Mouse (Mus musculus) gonadal fat pad, adult 2 months (tissue): ENCODE results near the gene Scn8a. TPM values are rescaled to one million over a fixed set of nuclear protein-coding genes. Genes with fewer than 3 reads are reported as not detected.

Source experiments
- DNase-seq: peaks from one replicate; pipeline ENCODE4 v3.0.0-alpha.2; 2012; ENCODE audit warnings: low read depth
- polyA plus RNA-seq: library from polyadenylated mRNA; depleted of rRNA; stranded (reverse); fragments of >200 nt; gene quantifications from 2 replicates; pipeline ENCODE4 v1.2.3, GENCODE M21; 2012

Gene Scn8a
- polyA plus RNA-seq, 1 experiment = 1.6 TPM

DNA sequence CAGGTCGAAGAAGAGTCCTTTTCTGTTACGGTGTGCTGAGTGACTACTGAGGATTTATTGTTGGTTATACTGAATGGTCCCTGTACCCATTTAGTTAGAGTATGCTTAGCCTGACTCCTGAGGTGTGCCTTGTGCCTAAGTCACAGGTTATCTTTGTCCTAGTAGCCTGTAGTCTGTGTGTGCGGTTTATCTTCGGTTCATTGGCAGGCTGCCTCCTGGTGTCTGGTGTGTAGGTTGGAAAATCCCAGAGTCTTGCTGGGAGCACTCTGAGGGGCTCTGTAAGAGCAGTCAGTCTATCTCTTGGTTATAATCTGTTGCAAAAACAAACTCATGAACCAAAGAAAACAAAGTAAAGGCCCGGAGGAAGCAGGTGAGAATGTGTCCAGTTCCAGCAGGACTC, 11.7 kb downstream of the Scn8a start:
- no peak for DNase-seq

DNA sequence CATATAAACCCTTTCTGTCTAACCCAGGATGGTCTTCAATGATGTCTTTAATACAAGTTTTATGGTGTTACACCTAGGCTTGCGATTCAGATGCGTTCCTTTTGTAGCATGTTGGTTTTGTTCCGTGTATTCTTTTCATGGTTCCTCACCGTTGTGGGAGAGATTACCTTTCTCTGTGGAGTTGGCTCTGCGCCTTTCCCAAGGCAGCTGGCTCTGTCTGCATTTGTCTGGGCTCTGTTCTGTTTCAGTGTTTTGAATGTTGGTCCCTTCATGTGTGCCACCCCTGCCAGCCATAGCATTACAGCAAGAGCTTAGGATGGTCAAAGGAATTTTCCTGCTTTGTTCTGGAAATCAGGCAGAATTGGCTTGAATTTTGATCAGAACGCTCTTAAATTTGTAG, 14.8 kb downstream of the Scn8a start:
- DNase-seq = no peak

DNA sequence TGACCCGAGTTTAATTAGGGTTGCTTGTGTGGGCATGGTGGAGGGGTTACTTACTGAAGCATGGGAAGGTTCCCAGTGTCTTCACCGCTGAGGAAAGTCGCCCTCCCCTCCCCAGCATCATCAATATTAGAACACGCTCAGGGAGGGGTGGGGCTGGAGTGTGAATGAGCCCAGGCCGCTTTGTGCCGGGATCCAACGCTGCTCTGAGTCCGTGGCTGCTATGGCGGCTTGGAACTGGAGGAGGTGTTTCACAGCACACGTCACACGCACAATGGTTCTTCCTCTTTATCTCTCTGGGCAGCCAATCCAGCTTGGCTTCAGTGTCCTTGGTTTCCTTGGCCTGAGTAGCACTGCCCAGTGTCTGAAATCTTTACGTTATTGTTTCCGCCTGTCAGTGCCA, 22.3 kb downstream of the Scn8a start:
- DNase-seq = no peak

DNA sequence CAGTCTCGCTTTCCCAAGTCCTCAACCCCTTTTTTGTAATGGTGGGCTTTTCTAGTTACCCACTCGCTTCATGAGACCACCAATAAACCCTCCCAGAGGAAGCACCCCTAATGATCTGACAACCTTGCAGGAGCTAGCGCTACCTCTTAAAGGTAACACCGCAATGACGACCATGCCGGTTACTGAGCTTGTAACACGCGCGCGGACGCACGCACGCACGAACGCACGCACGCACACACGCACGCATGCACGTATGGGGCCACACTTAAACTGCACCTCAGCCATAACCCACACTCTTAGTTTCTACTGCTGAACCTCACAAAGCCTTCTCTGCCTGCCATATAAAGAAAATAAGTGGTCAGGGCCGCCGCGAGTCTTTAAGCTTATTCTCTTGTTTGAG, 26.8 kb downstream of the Scn8a start:
- no peak for DNase-seq

DNA sequence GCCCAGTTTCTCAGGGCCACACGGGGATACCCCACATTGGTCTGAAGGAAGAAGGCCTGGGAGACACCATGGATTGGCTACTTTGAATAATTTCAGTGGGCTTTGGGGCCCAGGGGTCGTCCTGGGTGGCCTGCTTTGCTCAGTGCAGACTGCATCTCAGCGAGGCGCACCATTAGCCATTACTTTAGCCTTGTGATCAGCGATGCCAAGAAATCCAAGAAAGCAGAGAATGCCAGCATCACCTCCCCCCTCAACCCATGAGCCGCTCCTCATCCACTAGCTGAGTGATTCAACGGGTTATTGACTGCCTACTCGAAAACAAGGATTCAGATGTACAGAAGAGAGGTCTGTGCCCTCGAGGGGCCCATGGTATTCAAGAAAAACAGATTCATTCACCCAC, 34.2 kb downstream of the Scn8a start:
- DNase-seq = no peak

DNA sequence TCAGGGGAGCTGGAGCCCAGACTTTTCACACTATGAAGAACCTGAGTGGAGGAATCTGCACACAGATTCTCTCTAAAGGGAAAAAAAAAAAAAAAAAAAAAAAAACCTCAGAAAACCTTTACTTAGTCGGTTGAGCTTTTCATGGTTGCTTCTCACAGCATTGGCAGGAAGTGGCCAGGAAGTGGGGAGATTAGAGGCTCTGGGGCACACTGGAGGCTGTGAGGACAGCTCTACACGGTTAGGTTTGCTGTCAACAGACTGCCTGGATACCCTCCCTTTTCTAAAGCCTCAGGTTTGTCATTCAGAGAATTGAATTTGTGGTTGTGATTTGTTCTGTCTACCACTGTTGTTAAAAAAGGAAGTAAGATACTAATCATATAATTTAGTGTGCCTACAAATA, 35.3 kb downstream of the Scn8a start:
- DNase-seq = no peak

DNA sequence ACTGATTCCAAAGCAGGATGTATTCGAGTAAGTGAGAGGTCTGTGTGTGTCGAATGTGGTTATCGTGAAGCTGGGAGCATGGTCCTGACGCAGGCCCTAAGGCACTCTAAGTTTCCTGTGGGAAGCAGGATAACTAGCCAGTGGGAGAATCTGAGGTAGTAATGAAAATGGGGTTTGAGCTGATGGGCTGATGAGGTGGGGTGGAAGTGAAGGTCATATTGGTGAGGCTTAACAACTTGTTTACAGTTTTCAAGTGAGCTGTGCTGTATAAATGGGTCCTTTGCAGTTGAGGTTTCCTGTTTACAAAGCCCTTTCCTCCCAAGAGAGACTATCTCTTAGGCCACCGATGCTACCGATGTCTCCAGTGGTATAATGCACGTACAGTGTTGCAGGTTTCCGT, 36.1 kb downstream of the Scn8a start:
- DNase-seq = no peak

DNA sequence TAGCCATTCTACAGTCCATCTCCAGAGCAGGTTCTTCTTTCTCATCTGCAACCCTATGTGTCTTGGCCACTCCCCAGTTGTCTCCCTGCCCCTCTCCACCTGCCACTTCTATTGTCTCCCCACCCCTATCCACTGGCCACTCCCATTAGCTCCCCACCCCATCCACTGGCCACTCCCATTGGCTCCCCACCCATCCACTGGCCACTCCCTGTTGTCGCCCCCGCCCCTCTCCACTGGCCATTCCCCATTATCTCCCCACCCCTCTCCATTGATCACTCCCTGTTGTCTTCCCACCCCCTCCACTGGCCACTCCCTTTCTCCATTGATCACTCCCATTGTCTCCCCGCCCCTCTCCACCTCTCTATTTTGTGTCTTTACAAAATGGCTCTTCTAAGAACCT, 39.2 kb downstream of the Scn8a start:
- DNase-seq = no peak

DNA sequence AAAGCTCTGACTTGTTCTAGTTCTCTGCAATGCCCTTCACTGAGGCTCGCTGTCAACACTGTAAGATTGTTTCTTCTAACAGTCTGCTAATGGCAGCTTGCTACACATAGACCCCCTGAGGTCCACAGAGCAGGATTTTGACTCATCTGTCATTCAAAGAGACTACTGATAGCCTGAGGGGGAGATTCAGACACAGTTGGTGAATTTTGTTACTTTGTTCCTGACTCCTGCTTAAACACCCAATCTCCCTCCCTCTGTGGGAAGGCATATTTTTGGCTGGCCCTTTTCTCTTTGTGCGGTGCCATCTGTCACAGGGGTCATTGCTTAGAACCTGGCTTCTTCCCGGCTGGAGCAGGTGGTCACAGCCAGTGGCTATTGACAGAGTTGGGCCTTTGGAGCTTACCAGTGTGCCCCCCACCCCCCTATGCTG, 40.1 kb downstream of the Scn8a start:
- no peak for DNase-seq

DNA sequence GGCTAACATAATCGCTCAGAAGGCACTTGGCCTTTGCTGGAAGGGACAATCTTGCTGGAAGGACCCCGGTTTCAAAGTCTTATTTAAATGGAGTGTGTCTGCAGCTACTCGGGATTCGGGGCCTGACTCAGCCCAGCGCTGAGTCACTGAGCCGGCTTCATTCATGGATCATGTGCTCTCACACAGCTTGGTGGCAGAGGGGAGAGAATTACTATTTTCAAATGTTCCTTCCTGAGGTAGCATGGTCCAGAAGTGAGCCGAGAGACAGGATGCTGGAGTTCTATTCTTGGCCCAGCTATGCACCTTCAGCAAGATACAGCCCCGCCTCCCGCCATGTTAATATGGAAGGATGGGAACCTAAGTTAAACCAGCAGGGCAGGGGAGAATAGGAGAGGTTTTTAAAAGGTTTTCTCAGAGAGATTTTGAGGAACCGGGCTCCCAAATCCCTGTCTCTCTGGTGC, 40.8 kb downstream of the Scn8a start:
- DNase-seq = no peak

DNA sequence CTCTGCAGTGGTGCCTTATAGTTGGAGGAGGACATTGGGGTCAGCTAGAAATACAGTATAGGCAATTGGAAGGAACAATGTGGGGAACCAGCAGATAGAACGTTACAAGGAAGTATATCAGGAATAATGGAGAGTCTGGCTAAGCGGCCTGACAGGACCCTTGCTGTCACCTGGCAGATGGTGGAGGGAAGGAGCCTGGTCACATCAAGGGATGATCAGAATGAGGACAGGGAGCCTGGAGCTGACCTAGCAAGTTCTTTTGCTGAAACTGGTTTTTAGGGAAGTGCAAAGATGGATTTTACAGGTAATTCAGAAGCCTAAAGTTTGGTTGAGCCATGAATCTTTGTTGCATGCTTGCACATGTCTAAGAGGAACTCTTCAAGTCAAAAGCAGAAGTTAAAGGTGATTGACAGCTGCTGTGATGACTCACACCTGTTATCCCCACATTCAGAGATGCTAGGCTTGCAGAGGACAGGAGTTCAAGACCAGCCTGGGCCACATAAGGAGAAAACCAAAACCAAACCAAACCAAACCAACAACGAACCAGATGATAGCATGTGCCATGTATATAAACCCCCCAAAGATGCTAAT, 43.1 kb downstream of the Scn8a start:
- no peak for DNase-seq

DNA sequence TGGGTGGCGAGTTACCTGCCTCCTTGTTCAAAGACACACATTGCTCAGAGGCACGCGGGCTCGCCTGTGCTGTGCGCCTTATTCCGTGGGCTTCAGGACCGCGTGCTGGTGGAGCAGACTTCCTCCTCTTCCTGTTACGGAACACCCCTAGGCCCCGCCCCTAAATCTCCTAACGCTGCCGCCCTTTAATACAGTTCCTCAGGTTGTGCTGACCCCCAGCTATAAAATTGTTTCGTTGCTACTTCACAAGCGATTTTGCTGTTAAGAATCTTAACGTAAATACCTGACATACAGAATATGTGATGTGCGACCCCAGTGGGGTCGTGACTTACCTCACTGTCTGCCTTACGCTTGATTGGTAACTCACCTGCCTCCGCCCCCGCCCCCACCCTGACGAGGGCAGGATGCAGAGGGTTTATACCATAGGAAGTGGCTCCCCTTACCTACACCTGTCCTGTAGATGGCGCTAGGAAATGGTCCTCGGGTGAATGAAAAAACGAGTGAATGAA, 45.1 kb downstream of the Scn8a start:
- DNase-seq = peak; percentile 16

DNA sequence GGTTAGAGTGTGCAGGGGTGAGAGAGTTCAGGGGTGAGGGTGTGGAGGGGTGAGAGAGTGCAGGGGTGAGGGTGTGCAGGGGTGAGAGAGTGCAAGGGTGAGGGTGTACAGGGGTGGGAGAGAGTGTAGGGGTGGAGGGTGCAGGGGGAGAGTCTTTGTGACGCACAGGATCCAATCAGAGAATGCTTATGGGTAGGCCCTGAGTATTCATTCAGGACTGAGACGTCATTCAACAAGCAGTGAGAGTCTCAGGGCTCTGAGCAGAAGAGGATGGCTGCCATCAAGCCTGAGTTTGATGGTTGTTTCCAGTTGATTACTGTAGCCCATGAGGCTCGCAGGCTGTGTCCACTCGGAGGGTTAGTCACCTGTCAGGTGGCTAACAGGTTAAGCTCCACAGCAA, 48.4 kb downstream of the Scn8a start:
- no peak for DNase-seq

DNA sequence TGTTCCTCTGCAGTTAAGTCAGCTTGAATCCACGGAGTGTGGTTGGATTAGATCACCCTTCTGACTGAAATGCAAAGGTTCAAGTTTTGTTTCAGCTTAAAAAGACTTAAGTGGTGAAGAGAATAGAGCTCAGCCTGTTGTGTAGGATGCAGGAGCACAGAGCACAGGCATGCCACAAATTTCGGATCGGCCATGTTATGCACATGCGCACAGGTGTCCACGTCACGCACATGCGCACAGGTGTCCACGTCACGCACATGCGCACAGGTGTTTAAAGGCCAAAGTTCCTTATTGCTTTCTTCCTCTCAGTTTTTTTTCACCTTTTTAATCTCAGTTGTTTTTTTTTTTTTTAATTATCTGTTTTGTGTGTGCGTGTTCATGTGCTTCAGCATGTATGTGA, 52.6 kb downstream of the Scn8a start:
- DNase-seq = no peak

DNA sequence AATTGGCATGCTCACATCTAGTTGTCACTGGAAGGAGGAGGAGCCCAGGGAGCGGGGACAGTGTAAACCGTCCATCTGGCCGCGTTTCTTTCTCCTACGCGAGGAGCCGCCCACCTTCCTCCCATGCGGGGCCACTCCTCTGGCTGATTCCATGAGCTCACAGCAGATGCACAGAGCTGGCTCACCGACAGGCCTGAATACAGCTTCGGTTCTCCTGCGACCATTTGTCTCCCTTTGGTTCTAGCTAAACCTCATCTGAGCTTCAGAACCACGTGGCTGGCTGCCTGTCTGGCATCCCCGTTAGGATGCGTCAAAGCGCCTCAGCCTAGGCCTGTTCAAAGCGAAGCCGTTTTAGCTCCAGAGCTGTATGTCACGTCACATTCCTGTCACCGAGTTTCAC, 53.8 kb downstream of the Scn8a start:
- no peak for DNase-seq

DNA sequence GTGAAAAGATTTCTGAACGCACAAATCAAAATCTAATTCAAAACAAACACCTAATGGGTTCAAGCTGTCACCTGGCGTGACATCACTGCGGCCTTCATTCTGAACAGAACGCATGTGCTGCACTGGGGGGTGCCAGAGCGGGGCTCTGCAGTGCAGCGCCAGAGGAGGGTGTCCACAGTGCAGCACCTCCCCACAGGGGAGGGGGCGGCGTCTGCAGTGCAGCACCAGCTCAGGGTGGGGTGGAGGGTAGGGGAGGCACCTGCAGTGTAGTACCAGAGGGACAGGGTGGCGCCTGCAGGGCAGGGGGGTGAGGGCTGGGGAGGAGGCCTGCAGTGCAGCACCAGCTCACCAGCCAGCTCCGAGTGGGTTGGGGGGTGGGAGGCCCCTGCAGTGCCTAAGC, 55.3 kb downstream of the Scn8a start:
- no peak for DNase-seq

DNA sequence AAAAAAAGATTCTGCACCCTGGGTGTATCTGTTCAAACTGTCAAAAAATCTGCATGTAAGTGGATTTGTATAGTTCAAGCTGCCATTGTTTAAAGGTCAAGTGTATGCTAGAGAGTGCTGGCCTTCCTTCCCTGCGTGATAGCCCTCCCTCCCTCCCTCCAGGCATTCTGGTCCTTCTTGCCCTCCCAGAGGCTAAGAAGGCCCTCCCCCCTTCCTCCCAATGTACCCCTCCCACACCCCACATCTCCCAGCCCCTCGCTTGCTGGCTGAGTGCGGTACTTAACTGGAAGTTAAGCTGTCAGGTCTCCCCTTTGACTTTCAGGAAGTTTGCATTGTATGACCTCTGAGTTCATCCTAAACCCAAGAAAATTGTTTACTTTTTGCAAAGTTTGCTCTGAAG, 60.8 kb downstream of the Scn8a start:
- DNase-seq = no peak

DNA sequence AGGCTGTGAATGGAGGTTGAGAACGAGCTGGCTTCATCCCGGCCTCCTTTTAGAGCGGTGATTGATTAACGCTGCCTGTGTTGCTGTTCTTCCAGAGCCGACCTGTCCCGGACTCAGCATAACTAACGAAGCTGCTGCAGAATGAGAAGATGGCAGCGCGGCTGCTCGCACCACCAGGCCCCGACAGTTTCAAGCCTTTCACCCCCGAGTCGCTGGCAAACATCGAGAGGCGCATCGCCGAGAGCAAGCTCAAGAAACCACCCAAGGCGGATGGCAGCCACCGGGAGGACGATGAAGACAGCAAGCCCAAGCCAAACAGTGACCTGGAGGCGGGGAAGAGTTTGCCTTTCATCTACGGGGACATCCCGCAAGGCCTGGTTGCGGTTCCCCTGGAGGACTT, 66.5 kb downstream of the Scn8a start:
- DNase-seq = no peak

DNA sequence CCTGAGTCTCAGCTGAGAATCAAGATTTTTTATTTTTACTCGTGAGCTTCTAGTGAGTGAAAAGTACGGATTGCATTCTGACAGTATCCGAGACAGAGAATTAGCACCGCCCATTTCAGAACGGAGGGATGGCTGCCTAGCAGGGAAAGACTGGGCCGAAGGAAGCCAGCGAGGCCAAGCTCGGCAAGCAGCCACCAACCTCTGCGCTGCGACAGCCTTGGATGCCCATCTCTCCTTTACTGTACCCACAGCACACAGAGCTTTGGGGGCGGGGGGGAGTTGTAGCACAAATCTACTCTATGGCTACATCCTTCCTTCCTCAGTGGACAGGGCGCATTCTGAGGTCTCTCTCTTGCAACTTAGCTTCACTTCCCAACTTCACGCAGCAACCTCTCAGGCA, 78.7 kb downstream of the Scn8a start:
- DNase-seq = no peak

DNA sequence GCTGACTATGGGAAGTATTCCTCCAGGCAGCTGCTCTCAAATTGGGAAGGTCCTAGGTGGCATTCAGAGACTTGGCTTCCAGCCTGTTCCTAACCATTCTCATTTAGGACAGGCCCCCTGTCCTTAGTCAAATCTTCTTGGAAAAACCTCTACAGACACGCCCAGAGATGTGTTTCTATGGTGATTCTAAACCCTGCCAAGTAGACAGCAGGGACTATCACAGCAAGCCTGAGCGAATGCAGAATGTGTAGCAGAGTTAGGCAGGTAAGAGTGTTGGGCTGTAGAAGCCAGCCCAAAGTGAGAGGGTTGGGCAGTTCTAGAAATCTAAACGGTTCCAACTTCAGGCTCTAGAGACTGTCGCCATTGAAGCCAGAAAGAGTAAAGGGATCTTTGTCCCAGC, 79.5 kb downstream of the Scn8a start:
- DNase-seq = no peak

DNA sequence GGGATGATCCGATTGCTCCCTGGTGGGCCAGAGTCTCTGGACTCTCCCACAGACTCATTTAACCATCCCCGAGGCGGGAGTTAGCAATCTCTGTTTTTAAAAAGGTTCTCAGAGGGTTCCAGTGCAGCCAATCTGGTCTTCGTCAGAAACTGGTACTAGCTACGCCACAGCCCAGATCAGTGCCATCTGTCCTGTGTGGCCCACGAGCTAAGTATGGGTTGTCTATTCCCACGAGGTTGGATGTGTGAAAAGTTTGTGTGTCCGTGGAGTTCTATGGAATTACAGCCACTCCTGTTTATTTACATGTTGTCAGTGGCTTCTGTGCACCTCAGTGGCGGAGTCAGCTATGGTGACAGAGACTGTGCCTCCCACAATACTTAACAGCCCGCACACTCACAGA, 81.8 kb downstream of the Scn8a start:
- DNase-seq = no peak

DNA sequence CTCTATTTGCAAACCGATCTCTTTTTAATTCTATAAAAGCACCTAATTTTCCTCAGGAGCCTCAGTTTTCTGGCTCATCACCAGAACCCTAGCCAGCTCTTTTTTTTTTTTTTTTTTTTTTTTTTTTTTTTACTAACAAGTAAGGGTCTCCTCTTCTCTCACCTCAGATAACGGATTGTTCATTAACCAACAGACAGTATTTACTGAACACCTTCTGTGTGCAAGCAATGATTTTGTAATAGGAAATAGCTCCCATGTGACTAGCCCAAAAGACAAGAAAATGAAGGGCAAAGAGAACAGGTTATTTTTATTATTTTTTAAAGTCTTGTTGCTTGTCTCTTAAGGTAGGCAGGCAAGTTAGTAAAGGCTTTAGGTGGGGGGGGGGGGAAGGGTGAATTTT, 82.6 kb downstream of the Scn8a start:
- DNase-seq = no peak

DNA sequence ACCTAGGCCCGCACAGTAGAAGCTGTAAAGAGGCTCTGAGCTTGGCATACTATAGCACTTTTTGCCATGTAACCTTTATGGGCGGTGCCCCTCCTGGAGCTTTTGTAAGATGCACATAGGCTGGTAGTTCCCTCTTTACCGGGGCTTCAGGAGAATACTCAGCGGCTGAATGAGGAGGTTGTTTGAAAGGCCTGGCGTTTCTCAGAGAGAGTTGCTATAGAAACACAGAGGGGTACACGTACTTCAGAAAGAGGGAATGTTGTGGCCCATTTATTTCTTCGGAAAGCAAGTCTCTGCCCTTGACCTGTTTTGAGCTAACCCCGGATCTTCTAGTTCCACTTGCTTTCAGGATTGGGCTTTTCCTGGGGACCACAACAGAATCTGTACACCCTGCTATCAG, 83.2 kb downstream of the Scn8a start:
- DNase-seq = no peak

DNA sequence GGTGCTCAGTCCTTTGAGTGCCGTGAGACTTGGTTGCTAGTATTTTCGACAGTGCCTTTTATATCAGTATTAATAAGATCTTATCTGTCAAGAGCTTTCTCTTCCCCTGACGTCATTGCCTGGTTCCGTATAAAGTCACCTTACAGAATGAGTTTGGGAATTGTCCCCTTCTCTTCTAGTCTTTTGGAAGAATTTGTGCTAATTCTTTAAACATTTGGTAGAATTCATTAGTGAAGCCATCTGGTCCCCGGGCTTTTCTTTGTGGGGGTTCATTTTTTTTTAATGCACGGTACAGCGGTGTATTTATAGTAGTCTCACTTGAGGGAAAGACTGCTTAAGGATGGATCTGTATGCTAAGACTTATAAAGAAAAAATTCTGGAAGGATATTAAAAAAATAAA, 84.3 kb downstream of the Scn8a start:
- DNase-seq = no peak
